Mouse (Mus musculus) ES-E14 (cell line): ENCODE data around the gene Zbtb1.

ENCODE experiments used
- MAFK ChIP-seq: IDR thresholded peaks from 2 replicates; pipeline ENCODE4 v1.6.1; 2014; ENCODE audit warnings: mild to moderate bottlenecking, low read depth, low read length, inconsistent platforms; ENCODE audit not compliant: insufficient read depth
- ZNF384 ChIP-seq: IDR thresholded peaks from 2 replicates; pipeline ENCODE4 v1.6.1; 2012; ENCODE audit warnings: low read depth, low read length, inconsistent platforms

GRCm38 (mm10) chr12:76362303-76362676 is 7.8 kb upstream of the Zbtb1 start:
- no peak for TF ChIP-seq ZNF384
- TF ChIP-seq MAFK = no peak
